Mouse (Mus musculus) liver, embryonic 14.5 days (tissue): ENCODE results near the gene Slc13a1.

Source experiments
- CTCF ChIP-seq: IDR thresholded peaks from 2 replicates; pipeline ENCODE4 v1.5.1; 2016; ENCODE audit warnings: antibody characterized with exemption, low read depth, control low read depth
- EP300 ChIP-seq: IDR thresholded peaks from 2 replicates; pipeline ENCODE4 v1.6.1; 2016; ENCODE audit warnings: antibody characterized with exemption, low read depth

DNA sequence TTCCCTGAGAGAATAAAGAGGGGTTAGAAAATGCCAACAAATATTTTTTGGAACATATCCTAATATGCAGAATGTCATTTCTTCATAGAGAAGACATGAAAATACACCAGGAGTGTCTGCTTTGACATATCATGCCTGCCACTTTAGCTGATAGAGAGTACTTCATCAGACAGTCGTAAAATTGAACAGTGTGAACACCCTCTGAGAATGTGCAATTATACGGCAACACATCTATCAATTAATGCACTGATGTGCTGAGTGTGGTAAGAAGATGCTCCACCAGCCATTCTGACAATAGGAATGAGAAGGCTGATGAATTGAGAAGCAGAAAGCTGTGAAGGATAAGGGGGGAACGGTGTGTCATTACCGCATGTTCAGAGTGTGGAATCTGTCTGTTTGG, 95.1 kb downstream of the Slc13a1 start:
- no peak for TF ChIP-seq CTCF
- no peak for TF ChIP-seq EP300
